Mouse (Mus musculus): ENCODE measurements around the gene Polr2c. TPM values are rescaled to one million over a fixed set of nuclear protein-coding genes. Genes with fewer than 3 reads are reported as not detected.

The Polr2c gene
- polyA plus RNA-seq, 1 experiment, result 134 TPM

DNA sequence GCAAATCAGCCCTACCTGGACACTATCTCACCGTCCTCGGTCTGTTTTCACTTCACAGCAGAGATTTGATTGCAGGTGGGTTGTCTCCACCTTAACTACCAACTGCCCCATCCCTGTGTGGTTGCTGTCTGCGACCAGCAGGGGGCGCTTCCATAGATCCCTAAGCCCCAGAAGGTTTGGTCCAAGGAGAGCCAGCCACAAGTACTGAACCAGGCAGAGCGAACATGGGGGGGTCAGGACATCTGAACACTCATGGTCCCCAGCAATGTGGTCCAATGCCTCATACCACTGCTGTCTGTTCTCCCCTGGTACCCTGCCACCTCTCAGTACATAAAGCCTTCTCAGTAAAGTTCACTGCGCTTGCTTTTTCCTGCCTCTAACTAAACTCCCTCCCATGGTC lies 17.1 kb downstream of the Polr2c start:
- no peaks in the 10 kb centered on the region for H3K36me3 ChIP-seq (ENCODE audit: control insufficient read depth, insufficient read depth, low read length, poor library complexity, severe bottlenecking)
- H3K27ac ChIP-seq (ENCODE audit: insufficient read depth, low read length), result no peak overlapping the region
- no peak overlapping the region for H3K9ac ChIP-seq (ENCODE audit: low read depth, poor library complexity, severe bottlenecking)
- no peak overlapping the region for H3K4me3 ChIP-seq (ENCODE audit: low read depth, low read length)
- TF ChIP-seq CTCF (IDR thresholded peaks at IDR 0.05; ENCODE audit: low read depth, low read length), result peak; percentile 92
- no peak for TF ChIP-seq EP300 (IDR thresholded peaks at IDR 0.05; ENCODE audit: insufficient read depth, low read depth, low read length)
- H3K9me3 ChIP-seq (replicated peaks; ENCODE audit: control insufficient read depth, insufficient read depth, low read length, poor library complexity, severe bottlenecking), result no peaks in the 10 kb centered on the region
- H3K4me1 ChIP-seq (ENCODE audit: control insufficient read depth, insufficient read depth, low read length), result peaks cover 3% of the 10 kb centered on the region
- no peaks in the 10 kb centered on the region for H3K27me3 ChIP-seq (ENCODE audit: control insufficient read depth, insufficient read depth, low read length, poor library complexity, severe bottlenecking)

DNA sequence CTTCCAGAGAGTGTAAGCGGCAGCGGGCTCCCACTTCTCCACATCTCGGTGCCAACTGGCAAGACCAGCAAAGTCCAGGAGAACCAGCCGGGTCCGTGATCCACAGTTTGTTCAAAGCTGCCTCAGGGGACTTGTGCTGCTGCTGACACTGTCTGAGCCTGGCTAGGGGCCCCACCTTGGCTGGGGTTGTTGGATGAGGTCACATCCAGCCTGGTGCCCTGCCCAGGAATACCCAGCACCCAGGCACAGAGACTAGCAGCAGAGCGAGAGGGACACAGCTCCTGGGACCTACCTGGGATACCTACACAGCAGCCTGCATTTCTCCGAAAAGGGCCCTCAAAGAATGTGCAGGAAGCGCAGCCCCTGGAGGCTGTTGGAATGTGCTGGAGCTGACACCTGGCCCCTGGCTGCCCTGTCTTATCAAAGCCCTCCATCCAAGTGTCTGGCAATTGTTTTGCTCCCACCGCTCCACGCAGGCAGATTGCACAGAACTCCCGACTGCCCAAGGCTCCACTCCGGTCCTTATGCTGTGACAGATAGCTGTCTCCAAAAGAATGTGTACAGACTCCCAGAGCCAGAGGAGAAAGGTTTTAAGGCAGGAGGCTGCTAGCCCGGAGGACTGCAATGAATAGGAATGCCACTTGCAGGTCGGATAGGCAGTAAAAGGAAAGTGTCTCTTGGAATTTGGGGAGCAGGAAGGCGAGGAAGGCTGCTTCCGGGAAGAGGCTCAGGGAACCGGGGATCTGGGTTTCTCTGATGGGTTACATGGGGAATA lies 18.0 kb downstream of the Polr2c start:
- TF ChIP-seq POLR2A (IDR thresholded peaks at IDR 0.05; ENCODE audit: insufficient read depth, low read length), result no peak
- no peak for TF ChIP-seq CTCF (IDR thresholded peaks at IDR 0.05; ENCODE audit: low read depth, low read length)
- Histone ChIP-seq H3K9ac (ENCODE audit: low read depth, poor library complexity, severe bottlenecking) (peak overlapping the region; percentile 72), H3K9me3 (replicated peaks; ENCODE audit: control insufficient read depth, insufficient read depth, low read length, poor library complexity, severe bottlenecking) (no peaks in the 10 kb centered on the region), H3K36me3 (ENCODE audit: control insufficient read depth, insufficient read depth, low read length, poor library complexity, severe bottlenecking) (no peaks in the 10 kb centered on the region), H3K27ac (ENCODE audit: insufficient read depth, low read length) (no peak overlapping the region), H3K4me1 (ENCODE audit: control insufficient read depth, insufficient read depth, low read length) (peaks cover 3% of the 10 kb centered on the region), H3K27me3 (ENCODE audit: control insufficient read depth, insufficient read depth, low read length, poor library complexity, severe bottlenecking) (no peaks in the 10 kb centered on the region), H3K4me3 (ENCODE audit: low read depth, low read length) (peak overlapping the region; percentile 56)

DNA sequence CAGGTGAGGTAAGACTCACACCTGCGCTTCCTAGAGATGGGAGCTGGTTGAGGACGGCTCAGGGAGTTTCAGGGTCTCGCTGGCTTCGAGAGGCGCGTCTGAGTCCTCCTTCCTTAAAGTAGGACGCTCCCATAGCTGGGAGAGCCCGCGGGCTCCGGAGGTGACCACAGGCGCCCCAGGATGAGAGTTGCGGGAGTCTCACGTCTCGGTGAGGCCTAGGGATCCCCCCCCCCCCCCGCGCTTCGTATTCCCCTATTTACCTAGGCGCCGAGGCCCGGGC lies 18.6 kb downstream of the Polr2c start:
- Histone ChIP-seq H3K27ac (ENCODE audit: insufficient read depth, low read length) (no peak overlapping the region), H3K9ac (ENCODE audit: low read depth, poor library complexity, severe bottlenecking) (peak overlapping the region; percentile 72), H3K36me3 (ENCODE audit: control insufficient read depth, insufficient read depth, low read length, poor library complexity, severe bottlenecking) (no peaks in the 10 kb centered on the region), H3K4me1 (ENCODE audit: control insufficient read depth, insufficient read depth, low read length) (peaks cover 3% of the 10 kb centered on the region), H3K27me3 (ENCODE audit: control insufficient read depth, insufficient read depth, low read length, poor library complexity, severe bottlenecking) (no peaks in the 10 kb centered on the region), H3K9me3 (replicated peaks; ENCODE audit: control insufficient read depth, insufficient read depth, low read length, poor library complexity, severe bottlenecking) (no peaks in the 10 kb centered on the region), H3K4me3 (ENCODE audit: low read depth, low read length) (peak overlapping the region; percentile 56)
- TF ChIP-seq CTCF (IDR thresholded peaks at IDR 0.05; ENCODE audit: low read depth, low read length) (no peak), POLR2A (IDR thresholded peaks at IDR 0.05; ENCODE audit: insufficient read depth, low read length) (no peak), EP300 (IDR thresholded peaks at IDR 0.05; ENCODE audit: insufficient read depth, low read depth, low read length) (no peak)

DNA sequence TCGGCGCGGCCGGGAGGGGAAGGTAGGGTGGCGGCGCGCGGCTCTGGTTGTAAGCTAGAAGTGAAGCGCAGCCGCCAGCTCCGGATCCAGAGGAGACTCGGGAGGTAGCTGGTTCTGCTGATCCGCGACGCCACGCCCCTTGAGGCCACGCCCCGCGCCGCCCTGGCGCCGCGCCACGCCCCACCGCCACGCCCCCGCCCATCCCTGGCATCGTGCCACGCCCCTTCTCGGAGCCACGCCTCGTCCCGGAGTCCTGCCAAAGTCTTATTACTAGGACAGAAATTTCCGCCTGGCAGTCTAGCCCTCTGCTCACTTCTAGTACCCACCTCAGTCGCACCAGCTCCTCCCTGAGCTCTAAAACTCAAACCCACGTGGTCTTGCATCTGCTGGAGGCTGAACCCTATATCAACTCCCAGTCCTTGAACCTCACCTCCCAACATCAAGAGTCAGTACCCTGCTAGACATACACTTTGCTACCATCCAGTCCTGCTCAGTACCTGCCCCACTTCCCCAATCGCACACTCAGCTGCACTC lies 19.0 kb downstream of the Polr2c start, which contains the start of gene Dok4:
TSS of gene Dok4 (minus strand) at position 134 of the 534 bp plus-strand sequence.
- Histone ChIP-seq H3K4me1 (ENCODE audit: control insufficient read depth, insufficient read depth, low read length) (peaks cover 3% of the 10 kb centered on the region), H3K9ac (ENCODE audit: low read depth, poor library complexity, severe bottlenecking) (peak within 1 kb of the TSS; percentile 72), H3K36me3 (ENCODE audit: control insufficient read depth, insufficient read depth, low read length, poor library complexity, severe bottlenecking) (no peaks in the 10 kb centered on the region), H3K9me3 (replicated peaks; ENCODE audit: control insufficient read depth, insufficient read depth, low read length, poor library complexity, severe bottlenecking) (no peaks in the 10 kb centered on the region), H3K27me3 (ENCODE audit: control insufficient read depth, insufficient read depth, low read length, poor library complexity, severe bottlenecking) (no peaks in the 10 kb centered on the region), H3K27ac (ENCODE audit: insufficient read depth, low read length) (no peak within 1 kb of the TSS), H3K4me3 (ENCODE audit: low read depth, low read length) (peak within 1 kb of the TSS; percentile 56)
- TF ChIP-seq CTCF (IDR thresholded peaks at IDR 0.05; ENCODE audit: low read depth, low read length) (no peak), POLR2A (IDR thresholded peaks at IDR 0.05; ENCODE audit: insufficient read depth, low read length) (no peak), EP300 (IDR thresholded peaks at IDR 0.05; ENCODE audit: insufficient read depth, low read depth, low read length) (no peak)

DNA sequence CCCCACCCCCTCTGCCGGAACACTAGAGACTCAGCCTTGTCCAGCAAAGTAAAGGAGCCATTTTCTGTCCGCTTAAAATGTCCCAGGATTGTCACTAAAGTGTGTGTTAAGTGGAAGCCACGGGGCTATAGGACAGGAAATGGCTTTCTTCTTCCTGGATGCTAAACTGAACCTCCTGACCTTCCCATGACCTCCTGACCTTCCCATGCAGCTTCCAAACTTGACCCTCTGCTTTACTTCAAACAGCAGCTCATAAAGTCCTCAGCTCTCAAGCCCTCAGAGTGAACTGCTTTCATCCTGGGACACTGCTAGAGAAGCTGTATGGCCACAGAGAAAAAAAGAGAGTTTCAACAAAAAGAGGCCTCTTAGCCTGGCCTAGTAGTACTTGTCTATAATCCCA lies 19.6 kb downstream of the Polr2c start:
- no peak for TF ChIP-seq CTCF (IDR thresholded peaks at IDR 0.05; ENCODE audit: low read depth, low read length)
- no peak for TF ChIP-seq EP300 (IDR thresholded peaks at IDR 0.05; ENCODE audit: insufficient read depth, low read depth, low read length)
- TF ChIP-seq POLR2A (IDR thresholded peaks at IDR 0.05; ENCODE audit: insufficient read depth, low read length), result no peak
- Histone ChIP-seq H3K4me3 (ENCODE audit: low read depth, low read length) (no peak overlapping the region), H3K27me3 (ENCODE audit: control insufficient read depth, insufficient read depth, low read length, poor library complexity, severe bottlenecking) (no peaks in the 10 kb centered on the region), H3K9ac (ENCODE audit: low read depth, poor library complexity, severe bottlenecking) (no peak overlapping the region), H3K27ac (ENCODE audit: insufficient read depth, low read length) (no peak overlapping the region), H3K36me3 (ENCODE audit: control insufficient read depth, insufficient read depth, low read length, poor library complexity, severe bottlenecking) (no peaks in the 10 kb centered on the region), H3K4me1 (ENCODE audit: control insufficient read depth, insufficient read depth, low read length) (peaks cover 3% of the 10 kb centered on the region), H3K9me3 (replicated peaks; ENCODE audit: control insufficient read depth, insufficient read depth, low read length, poor library complexity, severe bottlenecking) (no peaks in the 10 kb centered on the region)

DNA sequence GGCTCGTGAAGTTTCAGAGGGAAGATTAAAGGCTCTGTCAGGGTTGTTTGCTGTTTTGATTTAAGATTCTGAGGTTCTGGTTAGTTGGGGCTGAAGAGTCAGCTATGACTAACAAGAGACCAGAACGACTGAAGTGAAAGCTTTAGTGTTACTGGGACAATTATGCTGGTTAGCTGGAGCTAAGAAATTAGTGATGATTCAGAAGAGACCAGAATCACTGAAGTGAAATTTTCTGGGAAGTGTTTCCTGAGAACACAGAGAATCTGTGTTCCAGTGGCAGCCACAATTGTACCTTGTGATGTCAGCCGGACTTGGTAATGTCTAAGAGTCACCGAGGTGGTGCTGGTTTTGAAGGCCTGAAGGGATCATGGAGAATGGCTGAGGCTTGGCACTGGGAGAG lies 23.5 kb downstream of the Polr2c start:
- Histone ChIP-seq H3K36me3 (ENCODE audit: control insufficient read depth, insufficient read depth, low read length, poor library complexity, severe bottlenecking) (no peaks in the 10 kb centered on the region), H3K4me1 (ENCODE audit: control insufficient read depth, insufficient read depth, low read length) (peaks cover 3% of the 10 kb centered on the region), H3K4me3 (ENCODE audit: low read depth, low read length) (no peak overlapping the region), H3K9ac (ENCODE audit: low read depth, poor library complexity, severe bottlenecking) (no peak overlapping the region), H3K27me3 (ENCODE audit: control insufficient read depth, insufficient read depth, low read length, poor library complexity, severe bottlenecking) (no peaks in the 10 kb centered on the region), H3K27ac (ENCODE audit: insufficient read depth, low read length) (no peak overlapping the region), H3K9me3 (replicated peaks; ENCODE audit: control insufficient read depth, insufficient read depth, low read length, poor library complexity, severe bottlenecking) (no peaks in the 10 kb centered on the region)
- no peak for TF ChIP-seq CTCF (IDR thresholded peaks at IDR 0.05; ENCODE audit: low read depth, low read length)
- no peak for TF ChIP-seq POLR2A (IDR thresholded peaks at IDR 0.05; ENCODE audit: insufficient read depth, low read length)
- TF ChIP-seq EP300 (IDR thresholded peaks at IDR 0.05; ENCODE audit: insufficient read depth, low read depth, low read length), result no peak
